Mouse (Mus musculus): Measurements from ENCODE around the gene Hacd3. TPM values are rescaled to one million over a fixed set of nuclear protein-coding genes. Genes with fewer than 3 reads are reported as not detected.
"Not testable (repeated sequence)": the region's sequence is repeated elsewhere in the genome, so short reads cannot be mapped to it uniquely, and the experiment has no call there.

Gene Hacd3
- polyA plus RNA-seq, 2 experiments = 41.8 to 53.4 TPM

DNA sequence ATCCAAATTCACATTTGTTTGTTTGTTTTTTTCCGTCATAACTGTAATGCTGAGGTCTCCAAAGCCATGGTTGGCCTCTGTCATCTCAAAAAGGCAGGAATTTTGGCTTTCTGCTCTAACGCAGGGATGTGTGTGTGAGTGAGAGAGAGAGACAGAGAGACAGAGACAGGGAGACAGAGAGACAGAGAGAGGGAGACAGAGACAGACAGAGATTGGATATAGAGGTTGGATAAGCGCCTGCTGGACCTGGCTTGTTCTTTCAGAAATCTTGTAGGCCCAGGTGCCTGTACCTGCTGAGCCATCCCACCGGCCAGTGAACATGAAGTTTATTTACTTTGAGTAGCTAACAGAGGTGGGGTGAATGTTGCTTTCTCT lies 10.4 kb upstream of the Hacd3 start:
- Histone ChIP-seq H3K36me3 (ENCODE audit: control insufficient read depth, insufficient read depth, low read length) (peaks cover 20% of the 10 kb centered on the region), H3K9me3 (ENCODE audit: control insufficient read depth, low read length) (no peaks in the 10 kb centered on the region), H3K4me2 (replicated peaks; ENCODE audit: low read depth, low read length, severe bottlenecking) (peak overlapping the region; percentile 18; the same call in 1 of the 2 replicates), H3K4me1 (ENCODE audit: control insufficient read depth, insufficient read depth, low read length) (peaks cover 5% of the 10 kb centered on the region; the same call in 1 of the 2 replicates), H3K27me3 (ENCODE audit: control insufficient read depth, insufficient read depth, low read length) (no peaks in the 10 kb centered on the region), H3K9ac (ENCODE audit: low read depth, low read length, severe bottlenecking) (no peak overlapping the region), H3K4me3 (replicated peaks; ENCODE audit: low read length) (peak overlapping the region; percentile 91), H3K27ac (replicated peaks; ENCODE audit: low read depth, low read length) (no peak overlapping the region)
- WGBS = 40% methylated on average over 4 of the region's 4 CpGs
- ATAC-seq (ENCODE audit: low FRiP score, low read depth) = no peak
- TF ChIP-seq POLR2A (IDR thresholded peaks at IDR 0.05; ENCODE audit: borderline replicate concordance, extremely low read depth, insufficient read depth, insufficient read length) = no peak
- DNase-seq (ENCODE audit: low spot score) = no peak

DNA sequence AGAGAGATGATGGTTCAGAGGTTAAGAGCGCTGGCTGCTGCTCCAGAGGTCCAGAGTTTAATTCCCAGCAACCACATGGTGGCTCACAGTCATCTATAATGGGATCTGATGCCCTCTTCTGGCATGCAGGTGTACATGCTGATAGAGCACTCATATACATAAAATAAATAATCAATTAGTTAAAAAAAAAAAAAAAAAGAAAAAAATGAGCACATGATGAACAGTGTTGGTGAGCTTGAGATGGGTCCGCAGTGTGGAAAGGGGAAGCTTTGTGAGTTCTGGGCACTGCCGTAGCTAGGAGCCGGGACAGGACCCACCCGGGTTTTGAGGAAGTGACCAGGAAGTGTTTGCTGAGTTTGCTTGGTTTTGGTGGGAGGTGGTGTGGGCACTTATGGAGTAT lies 9.9 kb upstream of the Hacd3 start:
- 76% methylated on average over 5 of the region's 5 CpGs for WGBS
- not testable (repeated sequence) for H3K9me3 ChIP-seq (ENCODE audit: control insufficient read depth, low read length)

DNA sequence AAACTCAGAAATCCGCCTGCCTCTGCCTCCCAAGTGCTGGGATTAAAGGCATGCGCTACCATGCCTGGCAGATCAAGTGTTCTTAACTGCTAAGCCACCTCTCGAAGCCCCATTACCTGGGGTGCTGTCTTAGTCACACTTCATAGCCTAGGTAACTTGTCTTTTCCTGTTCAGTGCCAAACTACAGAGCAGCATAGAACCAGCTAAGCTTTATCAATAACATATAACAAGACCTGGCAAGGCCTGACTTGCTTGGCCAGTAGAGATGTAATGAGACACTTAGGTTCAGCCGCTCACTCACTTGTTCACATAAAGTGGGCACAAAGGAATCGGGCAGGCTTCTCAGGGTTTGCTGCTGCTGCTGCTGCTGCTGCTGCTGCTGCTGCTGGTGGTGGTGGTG lies 6.8 kb upstream of the Hacd3 start:
- no peak for ATAC-seq (ENCODE audit: low FRiP score, low read depth)
- no peaks in the 10 kb centered on the region for H3K36me3 ChIP-seq (ENCODE audit: control insufficient read depth, insufficient read depth, low read length)
- no peaks in the 10 kb centered on the region for H3K27me3 ChIP-seq (ENCODE audit: control insufficient read depth, insufficient read depth, low read length)
- H3K9ac ChIP-seq (ENCODE audit: low read depth, low read length, severe bottlenecking) = no peak overlapping the region
- H3K9me3 ChIP-seq (ENCODE audit: control insufficient read depth, low read length) = no peaks in the 10 kb centered on the region
- peaks cover 3% of the 10 kb centered on the region; the same call in 1 of the 2 replicates for H3K4me1 ChIP-seq (ENCODE audit: control insufficient read depth, insufficient read depth, low read length)
- no peak for DNase-seq (ENCODE audit: low spot score)
- no peak overlapping the region for H3K27ac ChIP-seq (replicated peaks; ENCODE audit: low read depth, low read length)
- H3K4me3 ChIP-seq (replicated peaks; ENCODE audit: low read length) = no peak overlapping the region
- no peak for TF ChIP-seq POLR2A (IDR thresholded peaks at IDR 0.05; ENCODE audit: borderline replicate concordance, extremely low read depth, insufficient read depth, insufficient read length)
- no peak overlapping the region for H3K4me2 ChIP-seq (replicated peaks; ENCODE audit: low read depth, low read length, severe bottlenecking)
- WGBS = 90% methylated on average over 5 of the region's 5 CpGs

More for the DNA sequence above, 9.9 kb upstream of the Hacd3 start:
- peaks cover 15% of the 10 kb centered on the region; the same call in 1 of the 2 replicates for H3K36me3 ChIP-seq (ENCODE audit: control insufficient read depth, insufficient read depth, low read length)
- H3K9ac ChIP-seq (ENCODE audit: low read depth, low read length, severe bottlenecking); H3K4me1 ChIP-seq (ENCODE audit: control insufficient read depth, insufficient read depth, low read length); H3K27me3 ChIP-seq (ENCODE audit: control insufficient read depth, insufficient read depth, low read length); H3K27ac ChIP-seq (replicated peaks; ENCODE audit: low read depth, low read length); H3K4me2 ChIP-seq (replicated peaks; ENCODE audit: low read depth, low read length, severe bottlenecking); ATAC-seq (ENCODE audit: low FRiP score, low read depth); DNase-seq (ENCODE audit: low spot score); H3K4me3 ChIP-seq (replicated peaks; ENCODE audit: low read length): not testable (repeated sequence)

DNA sequence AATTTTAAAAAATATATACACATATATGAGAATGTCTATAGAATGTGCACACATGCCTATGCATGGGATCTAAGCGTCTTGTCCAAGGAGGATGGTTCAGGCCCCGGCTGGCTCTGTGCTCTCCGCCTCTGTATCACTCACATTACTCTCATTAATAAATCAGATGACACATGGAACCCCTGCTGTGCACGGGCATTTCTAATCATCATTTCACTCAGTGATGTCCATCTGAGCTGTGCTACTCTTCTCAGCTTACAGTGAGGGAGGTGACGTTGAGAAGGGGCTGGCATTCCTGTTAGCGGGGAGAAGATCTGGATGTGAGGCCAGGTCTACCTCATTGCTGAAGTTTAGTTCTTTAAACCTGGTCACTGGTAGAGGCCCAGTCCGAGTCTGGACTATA lies 5.7 kb upstream of the Hacd3 start:
- TF ChIP-seq POLR2A (IDR thresholded peaks at IDR 0.05; ENCODE audit: borderline replicate concordance, extremely low read depth, insufficient read depth, insufficient read length) = no peak
- Histone ChIP-seq H3K9me3 (ENCODE audit: control insufficient read depth, low read length) (no peaks in the 10 kb centered on the region), H3K9ac (ENCODE audit: low read depth, low read length, severe bottlenecking) (no peak overlapping the region), H3K27ac (replicated peaks; ENCODE audit: low read depth, low read length) (no peak overlapping the region), H3K27me3 (ENCODE audit: control insufficient read depth, insufficient read depth, low read length) (no peaks in the 10 kb centered on the region), H3K4me2 (replicated peaks; ENCODE audit: low read depth, low read length, severe bottlenecking) (no peak overlapping the region), H3K4me3 (replicated peaks; ENCODE audit: low read length) (no peak overlapping the region), H3K36me3 (ENCODE audit: control insufficient read depth, insufficient read depth, low read length) (no peaks in the 10 kb centered on the region), H3K4me1 (ENCODE audit: control insufficient read depth, insufficient read depth, low read length) (peaks cover 1% of the 10 kb centered on the region)
- no peak for ATAC-seq (ENCODE audit: low FRiP score, low read depth)
- 71% methylated on average over 7 of the region's 7 CpGs for WGBS
- no peak for DNase-seq (ENCODE audit: low spot score)

DNA sequence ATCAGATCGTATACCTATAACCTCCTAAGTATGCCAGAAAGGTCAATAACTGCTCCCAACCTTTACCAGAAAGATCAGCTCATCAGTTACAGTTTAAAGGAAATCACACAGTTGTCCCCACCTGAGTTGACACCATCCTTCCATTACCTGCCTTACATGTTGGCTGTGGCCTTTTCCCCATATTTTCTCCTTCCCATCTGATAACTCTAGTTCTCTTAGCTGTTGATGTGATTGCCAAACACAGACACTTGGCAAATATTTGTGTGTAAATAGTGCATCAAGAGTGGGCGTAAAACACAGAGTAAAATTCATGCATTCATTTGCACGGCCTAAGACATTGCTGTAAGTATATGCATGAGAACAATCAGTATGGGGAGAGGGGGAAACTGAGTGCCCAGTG lies 2.0 kb upstream of the Hacd3 start:
- H3K36me3 ChIP-seq (ENCODE audit: control insufficient read depth, insufficient read depth, low read length) = no peaks in the 10 kb centered on the region
- H3K4me3 ChIP-seq (replicated peaks; ENCODE audit: low read length) = no peak overlapping the region
- H3K9me3 ChIP-seq (ENCODE audit: control insufficient read depth, low read length) = no peaks in the 10 kb centered on the region
- 92% methylated on average over 3 of the region's 3 CpGs for WGBS
- no peak overlapping the region for H3K27ac ChIP-seq (replicated peaks; ENCODE audit: low read depth, low read length)
- no peak overlapping the region for H3K4me2 ChIP-seq (replicated peaks; ENCODE audit: low read depth, low read length, severe bottlenecking)
- DNase-seq (ENCODE audit: low spot score) = no peak
- no peaks in the 10 kb centered on the region for H3K27me3 ChIP-seq (ENCODE audit: control insufficient read depth, insufficient read depth, low read length)
- H3K9ac ChIP-seq (ENCODE audit: low read depth, low read length, severe bottlenecking) = no peak overlapping the region
- ATAC-seq (ENCODE audit: low FRiP score, low read depth) = no peak
- H3K4me1 ChIP-seq (ENCODE audit: control insufficient read depth, insufficient read depth, low read length) = peaks cover 12% of the 10 kb centered on the region
- no peak for TF ChIP-seq POLR2A (IDR thresholded peaks at IDR 0.05; ENCODE audit: borderline replicate concordance, extremely low read depth, insufficient read depth, insufficient read length)

DNA sequence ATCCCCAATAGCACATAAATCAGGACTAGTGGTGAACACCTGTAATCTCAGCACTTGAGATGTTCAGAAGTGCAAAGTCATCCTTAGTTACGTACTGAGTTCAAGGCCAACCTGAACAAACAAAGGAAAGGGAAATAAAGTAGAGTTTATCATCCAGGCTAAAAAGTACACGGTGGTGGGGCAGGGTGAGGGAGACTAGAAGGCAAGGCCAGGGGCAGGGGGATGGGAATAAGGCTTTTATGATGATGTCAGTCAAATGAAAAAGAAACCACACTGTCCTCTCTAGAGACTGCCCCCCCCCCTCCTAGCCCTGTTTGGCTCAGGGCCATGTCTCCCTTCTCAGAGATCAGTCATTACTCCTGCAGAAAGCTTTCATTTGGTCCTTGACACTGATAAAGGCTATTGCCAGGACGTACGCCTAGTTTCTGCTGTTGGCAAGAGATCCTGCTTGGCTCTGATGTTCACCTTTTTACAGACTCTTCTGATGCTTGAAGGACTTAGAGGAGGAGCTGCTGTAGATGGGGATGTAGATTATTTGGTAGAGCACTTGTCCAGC lies 1.2 kb upstream of the Hacd3 start:
- 89% methylated on average over 4 of the region's 4 CpGs for WGBS
- no peak for DNase-seq (ENCODE audit: low spot score)
- H3K27me3 ChIP-seq (ENCODE audit: control insufficient read depth, insufficient read depth, low read length) = no peaks in the 10 kb centered on the region
- no peaks in the 10 kb centered on the region for H3K36me3 ChIP-seq (ENCODE audit: control insufficient read depth, insufficient read depth, low read length)
- no peaks in the 10 kb centered on the region for H3K9me3 ChIP-seq (ENCODE audit: control insufficient read depth, low read length)
- no peak for TF ChIP-seq POLR2A (IDR thresholded peaks at IDR 0.05; ENCODE audit: borderline replicate concordance, extremely low read depth, insufficient read depth, insufficient read length)
- H3K4me2 ChIP-seq (replicated peaks; ENCODE audit: low read depth, low read length, severe bottlenecking) = no peak overlapping the region
- no peak for ATAC-seq (ENCODE audit: low FRiP score, low read depth)
- H3K4me3 ChIP-seq (replicated peaks; ENCODE audit: low read length) = no peak overlapping the region
- H3K27ac ChIP-seq (replicated peaks; ENCODE audit: low read depth, low read length) = no peak overlapping the region
- H3K9ac ChIP-seq (ENCODE audit: low read depth, low read length, severe bottlenecking) = no peak overlapping the region
- H3K4me1 ChIP-seq (ENCODE audit: control insufficient read depth, insufficient read depth, low read length) = peaks cover 12% of the 10 kb centered on the region

Data from limb, embryonic 14.5 days (tissue).